Mouse (Mus musculus) MN1 (cell line): ENCODE data around the gene Them4.
"Not testable (repeated sequence)": the region's sequence is repeated elsewhere in the genome, so short reads cannot be mapped to it uniquely, and the experiment has no call there.

Experiments
- DNase-seq: peaks from one replicate; pipeline ENCODE4 v3.0.0-alpha.2; 2016; ENCODE audit warnings: low spot score

Gene Them4

DNA sequence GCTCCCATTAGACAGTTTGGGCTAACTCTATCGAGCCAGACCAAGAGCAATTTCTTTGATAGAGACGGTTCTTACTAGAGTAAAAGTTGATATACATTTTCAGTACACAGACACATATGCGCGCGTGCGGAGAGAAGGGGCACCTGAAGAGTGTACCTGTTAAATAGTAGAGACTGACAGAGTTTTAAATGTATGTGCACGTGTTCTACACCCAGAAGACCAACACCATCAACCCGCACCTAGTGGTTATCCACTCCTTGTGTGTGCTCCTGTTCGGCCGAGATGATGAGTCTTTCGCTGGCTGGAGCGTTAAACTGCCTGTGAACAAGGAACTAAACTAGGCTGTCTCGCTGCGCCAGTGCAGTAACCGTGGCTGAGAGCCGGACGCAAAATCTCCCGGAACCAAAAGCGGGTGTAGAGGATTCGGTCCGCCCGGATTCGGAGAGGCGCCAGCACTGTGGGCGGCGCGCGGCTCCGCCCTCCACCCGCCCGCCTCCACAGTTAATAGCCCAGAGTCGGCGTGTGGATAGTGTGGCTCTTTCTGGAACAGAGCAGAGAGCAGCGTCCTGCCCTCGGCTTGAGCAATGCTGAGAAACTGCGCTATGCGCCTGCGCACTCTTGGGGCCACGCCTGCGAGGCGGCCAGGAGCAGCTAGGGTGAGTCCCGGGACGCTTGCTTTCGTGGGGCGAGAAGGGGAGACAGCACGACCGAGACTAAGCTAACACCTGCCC, at the start of gene Them4:
TSS of gene Them4 (plus strand) at position 457 of the 731 bp plus-strand sequence.
- peak; percentile 98 for DNase-seq

DNA sequence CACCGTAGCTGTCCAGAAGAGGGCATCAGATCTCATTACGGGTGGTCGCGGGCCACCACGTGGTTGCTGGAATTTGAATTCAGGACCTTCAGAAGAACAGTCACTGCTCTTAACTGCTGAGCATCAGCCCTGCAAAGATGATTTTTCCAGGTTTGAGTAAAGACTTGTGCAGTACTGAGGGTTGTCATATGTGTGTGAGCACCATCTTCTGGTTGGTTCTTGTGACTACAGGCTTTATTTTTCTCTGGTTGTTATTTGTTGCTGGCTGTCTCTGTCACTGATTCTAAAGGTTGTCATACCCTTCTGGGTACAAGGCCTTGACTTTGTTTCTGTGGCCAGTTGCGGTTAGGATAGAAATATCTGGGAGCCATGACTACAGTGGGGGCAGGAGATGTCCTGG, 49.3 kb upstream of the Them4 start:
- DNase-seq: peak; percentile 9

DNA sequence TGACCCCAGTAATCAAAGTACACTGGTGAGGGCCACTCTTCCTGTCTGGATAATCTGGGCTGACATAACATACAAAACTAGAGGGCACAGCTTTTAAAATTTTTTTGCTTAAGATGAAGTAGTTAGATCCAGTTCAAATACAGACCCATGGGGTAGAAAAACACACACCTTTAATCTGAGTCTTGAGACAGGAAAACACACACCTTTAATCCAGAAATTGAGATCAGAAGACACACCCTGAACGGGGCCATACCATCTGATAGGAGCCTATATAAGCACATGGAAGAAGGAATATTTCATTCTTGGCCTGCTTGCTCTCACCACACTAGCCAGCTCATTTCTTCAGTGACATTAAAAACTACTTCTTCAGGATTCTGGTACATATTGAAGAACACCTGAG, 46.2 kb upstream of the Them4 start, which contains the start of gene Gm4778:
TSS of gene Gm4778 (plus strand) at position 301 of the 400 bp plus-strand sequence.
- DNase-seq: not testable (repeated sequence)

- no peak for DNase-seq
Measured at GRCm38 (mm10) chr3:94275991-94276390, 33.9 kb upstream of the Them4 start.

DNA sequence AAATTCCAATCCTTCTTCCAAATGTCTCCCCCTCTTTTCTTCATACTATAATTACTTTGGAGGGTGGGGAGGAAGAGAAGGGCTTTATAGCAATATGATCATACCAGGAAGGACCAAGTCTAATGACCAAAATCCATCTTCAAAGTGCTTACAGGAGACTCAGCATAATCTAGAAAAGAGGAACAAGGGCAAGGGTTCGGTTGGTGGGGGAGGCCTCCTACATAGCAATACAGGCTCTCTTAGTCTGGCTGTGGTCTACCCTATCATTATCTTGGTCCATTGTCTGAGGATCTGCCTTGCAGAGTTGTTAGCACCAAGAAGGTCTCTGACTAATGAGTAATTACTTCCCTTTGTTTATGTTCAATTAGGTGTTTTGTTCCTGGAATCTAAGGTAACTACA, 4.4 kb upstream of the Them4 start:
- DNase-seq: no peak

- no peak for DNase-seq
Measured at GRCm38 (mm10) chr3:94306975-94307374, 2.9 kb upstream of the Them4 start.

DNA sequence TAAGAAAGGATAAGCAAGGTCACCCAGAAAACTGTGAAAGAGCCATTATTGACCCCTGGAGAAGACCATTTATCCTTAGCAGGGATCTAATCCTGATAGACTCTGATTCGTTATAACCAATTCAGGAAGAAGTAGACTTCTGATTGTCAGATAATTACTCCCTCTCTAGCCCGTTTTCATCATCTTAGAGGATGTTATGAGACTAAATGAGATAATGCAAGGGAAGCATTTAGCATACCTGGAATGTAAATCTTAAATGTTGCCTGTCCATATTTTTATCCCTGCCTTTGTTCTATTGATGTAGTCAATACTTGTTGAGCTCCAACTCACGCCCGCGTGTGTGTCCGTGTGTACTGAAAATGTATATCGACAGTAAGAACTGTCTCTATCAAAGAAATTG, 602 bp downstream of the Them4 start:
- no peak for DNase-seq

DNA sequence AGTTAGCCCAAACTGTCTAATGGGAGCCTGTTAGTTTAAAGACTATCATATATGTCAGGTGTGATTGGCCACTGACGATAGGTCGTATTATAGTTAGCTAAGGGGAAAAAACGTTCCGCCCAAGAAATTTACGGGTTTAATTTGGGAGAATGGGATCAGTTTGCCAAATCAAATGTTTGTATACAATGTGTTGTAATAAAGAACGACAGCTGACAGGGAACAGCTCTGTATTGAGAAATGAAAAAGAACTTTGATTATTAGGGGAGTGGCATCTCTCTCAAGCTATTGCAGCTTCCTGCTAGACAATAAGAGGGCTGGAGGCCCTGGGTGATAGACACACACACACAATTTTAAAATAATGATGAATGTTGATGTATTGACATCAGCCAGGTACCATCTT, 1.0 kb downstream of the Them4 start:
- no peak for DNase-seq

- no peak for DNase-seq
Measured at GRCm38 (mm10) chr3:94311376-94311775, 1.5 kb downstream of the Them4 start.

DNA sequence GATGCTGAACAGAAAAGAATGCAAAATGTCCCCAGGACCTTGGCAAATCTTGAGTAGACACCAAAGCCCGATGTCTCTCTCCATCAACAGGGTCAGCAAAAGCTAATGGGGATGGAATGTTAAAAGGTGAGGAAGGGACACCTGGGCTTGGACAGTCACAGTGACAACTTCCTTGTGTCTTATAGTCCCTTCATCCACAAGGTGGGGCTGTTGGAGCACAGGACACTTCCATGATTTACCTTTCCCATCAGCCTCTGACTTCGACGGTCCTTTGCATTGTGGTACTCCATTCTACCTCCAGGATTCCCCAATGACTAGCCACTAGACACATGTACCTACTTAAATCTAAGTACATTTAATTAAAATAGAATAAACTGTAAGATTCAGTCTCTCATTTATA, 18.8 kb downstream of the Them4 start:
- DNase-seq: peak; percentile 42

GRCm38 (mm10) chr3:94334442-94334841, 24.6 kb downstream of the Them4 start:
- DNase-seq: no peak

- no peak for DNase-seq
Measured at GRCm38 (mm10) chr3:94338522-94338921, 28.6 kb downstream of the Them4 start.

DNA sequence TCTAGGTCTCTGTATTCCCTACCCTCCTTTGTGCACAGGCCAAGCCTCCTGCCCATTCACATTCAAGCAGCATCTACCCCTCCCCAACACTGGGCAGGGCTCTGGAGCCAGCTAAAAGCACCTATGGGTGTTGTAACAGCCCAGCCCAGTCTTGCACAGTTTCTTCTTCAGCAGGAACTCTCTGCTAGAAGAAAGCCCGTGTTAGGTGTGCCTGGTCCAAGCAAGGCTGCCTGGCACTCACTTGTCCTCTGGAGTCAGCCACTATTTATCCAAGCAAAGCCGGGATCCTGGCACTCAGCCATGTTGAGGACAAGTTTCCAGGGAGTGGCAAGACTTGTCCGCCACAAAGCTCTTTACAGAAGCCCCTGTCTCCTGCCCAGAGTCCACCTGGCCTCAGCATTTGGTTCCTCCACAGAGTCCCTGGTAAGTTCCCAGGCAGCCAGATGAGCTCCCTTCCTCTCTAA, 32.1 kb downstream of the Them4 start, which contains the start of gene Them5:
TSS of gene Them5 (plus strand) at position 141 of the 464 bp plus-strand sequence.
- DNase-seq: peak; percentile 67

- DNase-seq: peak; percentile 63
Measured at GRCm38 (mm10) chr3:94342552-94342951, 32.7 kb downstream of the Them4 start.

DNA sequence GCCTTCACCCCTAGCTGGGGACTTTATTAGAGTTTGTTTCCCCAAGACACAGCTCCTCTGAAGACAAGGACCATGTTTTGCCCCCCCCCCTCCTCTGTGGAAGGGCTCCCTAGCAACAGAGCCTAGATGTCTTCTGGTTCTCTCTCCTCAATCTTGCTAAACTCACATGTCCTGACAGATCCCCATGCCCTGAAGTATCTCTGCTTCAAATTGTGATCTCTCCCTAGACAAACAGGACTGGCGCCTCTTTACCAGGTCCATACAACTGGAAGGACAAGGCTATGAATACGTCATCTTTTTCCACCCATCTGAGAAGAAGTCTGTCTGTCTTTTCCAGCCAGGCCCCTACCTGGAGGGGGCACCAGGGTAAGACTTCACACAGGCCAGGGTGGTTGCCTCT, 34.3 kb downstream of the Them4 start:
- DNase-seq: no peak

DNA sequence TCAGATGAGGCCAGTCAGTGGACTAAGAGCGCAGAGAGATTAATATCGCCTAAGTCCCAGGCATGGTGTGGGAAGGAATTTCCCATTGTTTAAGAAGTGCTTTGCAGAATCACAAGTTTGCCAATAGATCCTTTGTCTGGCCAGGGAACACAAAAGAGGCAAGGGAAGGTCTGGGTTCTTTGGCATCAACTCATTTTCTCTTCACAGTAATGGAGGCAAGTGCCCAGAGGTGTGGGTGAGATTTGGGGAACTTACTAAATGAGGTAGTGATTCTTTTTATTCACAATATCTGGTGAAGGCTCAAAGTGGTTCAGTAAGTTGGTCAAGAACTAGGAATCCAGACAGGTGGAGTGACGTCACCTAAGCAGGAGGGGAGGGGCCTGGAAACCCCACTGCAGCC, 35.0 kb downstream of the Them4 start:
- DNase-seq: no peak

- DNase-seq: no peak
Measured at GRCm38 (mm10) chr3:94348146-94348545, 38.3 kb downstream of the Them4 start.

GRCm38 (mm10) chr3:94360812-94361211, 50.9 kb downstream of the Them4 start:
- DNase-seq: peak; percentile 89

DNA sequence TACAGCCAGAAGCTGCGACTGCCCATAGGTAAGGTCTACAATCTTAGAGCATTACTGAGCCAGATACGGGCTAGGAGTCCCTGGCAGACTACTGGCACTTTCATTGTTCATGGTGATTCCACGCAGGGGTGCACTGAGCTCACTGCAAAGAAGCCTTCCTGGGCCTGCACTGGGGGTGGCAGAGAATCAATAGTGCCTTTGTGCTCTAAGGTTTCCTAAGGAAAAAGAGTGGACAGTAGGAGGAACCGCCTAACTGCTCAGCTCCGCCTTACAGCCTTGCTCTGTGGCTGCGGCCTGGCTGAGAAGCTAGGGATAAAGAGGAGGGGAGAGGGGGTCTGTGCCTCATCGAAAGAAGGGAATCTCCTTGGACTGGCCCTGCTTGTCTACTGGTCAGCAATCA, 52.2 kb downstream of the Them4 start, which contains the start of gene C2cd4d:
TSS of gene C2cd4d (plus strand) at position 301 of the 400 bp plus-strand sequence.
- DNase-seq: no peak

DNA sequence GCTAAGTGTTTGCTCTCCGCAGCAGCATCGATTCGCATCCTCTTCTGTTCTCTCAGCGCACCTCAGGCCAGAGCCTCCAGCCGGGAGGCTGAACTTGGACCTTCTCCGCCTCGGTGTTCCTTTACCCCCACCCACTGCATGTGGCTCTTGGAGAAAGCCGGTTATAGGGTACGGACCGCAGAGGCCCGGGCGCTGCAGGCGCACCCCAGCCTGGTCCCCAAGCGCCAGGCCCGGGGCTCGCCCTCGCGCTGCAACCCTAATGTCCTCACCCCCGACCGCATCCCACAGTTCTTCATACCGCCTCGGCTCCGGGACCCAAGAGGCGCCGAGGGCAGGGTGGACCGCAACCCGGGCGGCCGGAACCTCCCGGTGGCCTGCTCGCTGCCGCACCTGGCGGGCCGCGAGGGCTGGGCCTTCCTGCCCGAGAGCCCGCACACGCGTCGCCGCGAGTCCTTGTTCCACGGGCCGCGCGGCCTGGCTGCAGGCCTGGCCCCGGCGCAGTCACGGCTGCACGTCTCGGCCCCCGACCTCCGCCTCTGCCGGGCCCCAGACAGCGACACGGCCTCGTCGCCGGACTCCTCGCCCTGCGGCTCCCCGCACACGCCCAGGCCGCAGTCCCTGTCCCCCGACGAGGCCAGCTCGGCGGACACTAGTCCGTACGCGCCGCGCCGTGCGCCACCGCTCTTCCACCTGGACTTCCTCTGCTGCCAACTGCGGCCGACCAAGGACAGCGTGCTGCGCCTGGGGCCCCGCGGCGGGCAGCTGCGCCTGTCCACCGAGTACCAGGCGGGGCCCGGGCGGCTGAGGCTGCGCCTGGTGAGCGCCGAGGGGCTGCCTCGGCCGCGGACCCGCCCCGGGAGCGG, 53.6 kb downstream of the Them4 start:
- DNase-seq: no peak

DNA sequence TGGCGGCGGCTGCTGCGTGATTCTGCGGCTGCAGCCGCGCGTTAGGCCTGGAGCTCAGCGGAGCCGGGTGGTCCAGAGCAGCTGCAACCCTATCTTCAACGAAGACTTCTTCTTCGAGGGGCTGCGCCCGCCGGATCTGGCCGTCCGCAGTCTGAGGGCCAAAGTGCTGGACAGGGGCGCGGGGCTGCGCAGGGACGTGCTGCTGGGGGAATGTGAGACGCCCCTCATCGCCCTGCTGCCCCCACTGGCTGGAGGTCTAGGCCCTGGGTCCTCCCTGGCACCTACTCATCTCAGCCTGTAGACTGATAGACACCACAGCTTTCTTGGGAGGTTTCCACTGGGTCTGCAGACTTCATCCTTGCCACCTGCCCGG, 54.3 kb downstream of the Them4 start:
- DNase-seq: no peak

DNA sequence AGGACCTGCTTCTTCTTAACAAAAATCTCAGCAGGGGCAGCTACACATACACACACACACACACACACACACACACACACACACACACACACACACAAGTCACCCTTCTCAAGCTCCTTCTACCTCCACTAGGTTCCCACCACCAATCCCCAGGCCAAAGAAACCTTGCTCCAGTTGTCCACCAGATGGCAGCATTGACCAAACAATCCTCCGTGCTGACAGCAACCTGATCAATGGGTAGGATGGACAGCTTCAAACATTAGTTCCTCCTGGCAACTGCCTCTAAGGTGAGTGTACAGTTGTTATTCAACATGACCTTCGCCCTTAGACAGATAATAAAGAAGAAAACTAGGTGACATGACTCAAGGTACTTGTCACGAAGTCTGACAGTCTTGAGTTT, 56.9 kb downstream of the Them4 start:
- peak; percentile 85 for DNase-seq

- DNase-seq: no peak
Measured at GRCm38 (mm10) chr3:94367511-94367910, 57.6 kb downstream of the Them4 start.
